Mouse (Mus musculus): ENCODE measurements around the gene Angptl2. TPM values are rescaled to one million over a fixed set of nuclear protein-coding genes. Genes with fewer than 3 reads are reported as not detected.

The Angptl2 gene
- polyA plus RNA-seq, 1 experiment: 5.6 TPM

DNA sequence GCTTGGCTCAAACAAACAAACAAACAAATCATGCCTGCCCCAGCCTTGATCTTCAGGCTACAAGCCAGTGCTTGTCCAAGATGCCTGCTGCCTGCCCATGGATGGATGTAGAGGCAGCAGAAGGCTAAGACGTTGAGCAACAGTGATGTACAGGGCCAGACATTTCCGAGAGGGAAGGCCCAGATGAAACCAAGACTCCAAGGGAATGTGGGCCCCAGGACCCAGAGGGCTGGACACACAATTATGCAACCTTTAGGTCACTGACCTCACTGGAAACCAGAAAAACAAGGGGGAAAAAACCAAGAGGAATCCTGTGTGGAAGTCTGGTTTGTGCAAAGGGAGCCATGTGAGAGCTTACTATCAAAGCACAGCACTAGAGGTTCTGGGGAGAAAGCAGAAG is 67.8 kb downstream of the Angptl2 start:
- Histone ChIP-seq H3K4me1 (ENCODE audit: control insufficient read depth, insufficient read depth, low read length) (no peaks in the 10 kb centered on the region), H3K27ac (ENCODE audit: insufficient read depth, low read length) (no peak overlapping the region), H3K9ac (ENCODE audit: low read depth, poor library complexity, severe bottlenecking) (no peak overlapping the region), H3K27me3 (ENCODE audit: control insufficient read depth, insufficient read depth, low read length, poor library complexity, severe bottlenecking) (no peaks in the 10 kb centered on the region), H3K9me3 (replicated peaks; ENCODE audit: control insufficient read depth, insufficient read depth, low read length, poor library complexity, severe bottlenecking) (no peaks in the 10 kb centered on the region), H3K36me3 (ENCODE audit: control insufficient read depth, insufficient read depth, low read length, poor library complexity, severe bottlenecking) (no peaks in the 10 kb centered on the region), H3K4me3 (ENCODE audit: low read depth, low read length) (no peak overlapping the region)
- TF ChIP-seq POLR2A (IDR thresholded peaks at IDR 0.05; ENCODE audit: insufficient read depth, low read length): no peak
- TF ChIP-seq EP300 (IDR thresholded peaks at IDR 0.05; ENCODE audit: insufficient read depth, low read depth, low read length): no peak
- TF ChIP-seq CTCF (IDR thresholded peaks at IDR 0.05; ENCODE audit: low read depth, low read length): no peak

- Histone ChIP-seq H3K9ac (ENCODE audit: low read depth, poor library complexity, severe bottlenecking) (no peak overlapping the region), H3K4me3 (ENCODE audit: low read depth, low read length) (no peak overlapping the region), H3K27me3 (ENCODE audit: control insufficient read depth, insufficient read depth, low read length, poor library complexity, severe bottlenecking) (no peaks in the 10 kb centered on the region), H3K27ac (ENCODE audit: insufficient read depth, low read length) (no peak overlapping the region), H3K9me3 (replicated peaks; ENCODE audit: control insufficient read depth, insufficient read depth, low read length, poor library complexity, severe bottlenecking) (no peaks in the 10 kb centered on the region), H3K36me3 (ENCODE audit: control insufficient read depth, insufficient read depth, low read length, poor library complexity, severe bottlenecking) (no peaks in the 10 kb centered on the region), H3K4me1 (ENCODE audit: control insufficient read depth, insufficient read depth, low read length) (no peaks in the 10 kb centered on the region)
- no peak for TF ChIP-seq POLR2A (IDR thresholded peaks at IDR 0.05; ENCODE audit: insufficient read depth, low read length)
- no peak for TF ChIP-seq EP300 (IDR thresholded peaks at IDR 0.05; ENCODE audit: insufficient read depth, low read depth, low read length)
- TF ChIP-seq CTCF (IDR thresholded peaks at IDR 0.05; ENCODE audit: low read depth, low read length): no peak
Observed at GRCm38 (mm10) chr2:33288837-33289236, 73.0 kb downstream of the Angptl2 start.

DNA sequence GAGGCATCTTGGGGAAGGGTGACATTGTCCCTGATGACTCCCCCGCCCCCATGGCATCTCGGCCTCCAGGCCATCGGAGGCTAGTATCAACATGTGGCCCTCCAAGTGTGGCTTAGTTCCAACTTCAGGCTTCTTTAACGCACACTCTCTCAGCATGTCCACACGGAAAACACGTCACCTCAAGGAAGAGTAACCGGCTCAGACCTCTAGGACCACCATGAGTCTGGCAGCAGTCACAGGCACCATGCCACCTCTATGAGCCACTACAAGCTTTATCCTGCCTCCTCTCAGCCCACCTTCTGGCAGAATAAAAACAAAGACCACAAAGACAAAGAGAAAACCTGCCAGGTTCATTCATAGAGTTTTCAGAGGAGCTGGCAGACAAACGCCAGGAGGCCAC is 74.6 kb downstream of the Angptl2 start:
- Histone ChIP-seq H3K27ac (ENCODE audit: insufficient read depth, low read length) (no peak overlapping the region), H3K4me3 (ENCODE audit: low read depth, low read length) (no peak overlapping the region), H3K36me3 (ENCODE audit: control insufficient read depth, insufficient read depth, low read length, poor library complexity, severe bottlenecking) (no peaks in the 10 kb centered on the region), H3K9ac (ENCODE audit: low read depth, poor library complexity, severe bottlenecking) (no peak overlapping the region), H3K27me3 (ENCODE audit: control insufficient read depth, insufficient read depth, low read length, poor library complexity, severe bottlenecking) (no peaks in the 10 kb centered on the region), H3K4me1 (ENCODE audit: control insufficient read depth, insufficient read depth, low read length) (no peaks in the 10 kb centered on the region), H3K9me3 (replicated peaks; ENCODE audit: control insufficient read depth, insufficient read depth, low read length, poor library complexity, severe bottlenecking) (no peaks in the 10 kb centered on the region)
- no peak for TF ChIP-seq CTCF (IDR thresholded peaks at IDR 0.05; ENCODE audit: low read depth, low read length)
- TF ChIP-seq EP300 (IDR thresholded peaks at IDR 0.05; ENCODE audit: insufficient read depth, low read depth, low read length): no peak

GRCm38 (mm10) chr2:33292057-33292456 is 76.2 kb downstream of the Angptl2 start:
- H3K9ac ChIP-seq (ENCODE audit: low read depth, poor library complexity, severe bottlenecking): no peak overlapping the region
- H3K27me3 ChIP-seq (ENCODE audit: control insufficient read depth, insufficient read depth, low read length, poor library complexity, severe bottlenecking): no peaks in the 10 kb centered on the region
- TF ChIP-seq CTCF (IDR thresholded peaks at IDR 0.05; ENCODE audit: low read depth, low read length): no peak
- TF ChIP-seq POLR2A (IDR thresholded peaks at IDR 0.05; ENCODE audit: insufficient read depth, low read length): no peak
- no peak for TF ChIP-seq EP300 (IDR thresholded peaks at IDR 0.05; ENCODE audit: insufficient read depth, low read depth, low read length)
- H3K36me3 ChIP-seq (ENCODE audit: control insufficient read depth, insufficient read depth, low read length, poor library complexity, severe bottlenecking): no peaks in the 10 kb centered on the region
- H3K9me3 ChIP-seq (replicated peaks; ENCODE audit: control insufficient read depth, insufficient read depth, low read length, poor library complexity, severe bottlenecking): no peaks in the 10 kb centered on the region
- no peak overlapping the region for H3K4me3 ChIP-seq (ENCODE audit: low read depth, low read length)
- no peak overlapping the region for H3K27ac ChIP-seq (ENCODE audit: insufficient read depth, low read length)
- no peaks in the 10 kb centered on the region for H3K4me1 ChIP-seq (ENCODE audit: control insufficient read depth, insufficient read depth, low read length)

DNA sequence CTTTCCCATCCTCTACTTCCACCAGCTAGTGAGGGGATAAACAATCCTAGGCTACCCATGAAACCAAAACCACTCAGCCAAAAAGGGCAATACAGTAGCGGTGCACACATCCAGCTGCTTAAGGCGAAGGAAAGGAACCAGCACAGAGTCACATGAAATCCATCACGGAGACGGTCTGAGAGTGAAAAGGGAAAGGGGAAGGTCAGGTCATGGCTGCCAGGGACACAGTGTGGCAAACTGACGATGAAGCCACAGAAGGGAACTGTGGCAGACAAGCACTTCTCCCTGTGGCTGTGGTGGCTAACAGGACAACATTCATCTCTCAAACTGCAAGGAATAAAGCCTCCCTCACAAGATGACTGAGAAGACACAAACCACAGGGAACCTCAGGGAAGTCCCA is 79.2 kb downstream of the Angptl2 start:
- Histone ChIP-seq H3K4me3 (ENCODE audit: low read depth, low read length) (no peak overlapping the region), H3K9me3 (replicated peaks; ENCODE audit: control insufficient read depth, insufficient read depth, low read length, poor library complexity, severe bottlenecking) (no peaks in the 10 kb centered on the region), H3K36me3 (ENCODE audit: control insufficient read depth, insufficient read depth, low read length, poor library complexity, severe bottlenecking) (no peaks in the 10 kb centered on the region), H3K9ac (ENCODE audit: low read depth, poor library complexity, severe bottlenecking) (no peak overlapping the region), H3K27me3 (ENCODE audit: control insufficient read depth, insufficient read depth, low read length, poor library complexity, severe bottlenecking) (no peaks in the 10 kb centered on the region), H3K27ac (ENCODE audit: insufficient read depth, low read length) (no peak overlapping the region), H3K4me1 (ENCODE audit: control insufficient read depth, insufficient read depth, low read length) (no peaks in the 10 kb centered on the region)
- no peak for TF ChIP-seq CTCF (IDR thresholded peaks at IDR 0.05; ENCODE audit: low read depth, low read length)
- TF ChIP-seq EP300 (IDR thresholded peaks at IDR 0.05; ENCODE audit: insufficient read depth, low read depth, low read length): no peak
- TF ChIP-seq POLR2A (IDR thresholded peaks at IDR 0.05; ENCODE audit: insufficient read depth, low read length): no peak

Other genes with a start within 250 kb of the Angptl2 start
- gene Slc2a8, start 234.0 kb upstream of the Angptl2 start, polyA plus RNA-seq (2011; ENCODE audit: insufficient read depth, insufficient read length, low read depth, missing spikeins): 7.9 and 9.0 TPM in 2 replicates
- gene Garnl3, start 84.4 kb upstream of the Angptl2 start, polyA plus RNA-seq (2011; ENCODE audit: insufficient read depth, insufficient read length, low read depth, missing spikeins): 29.1 and 29.8 TPM in 2 replicates
- gene Ralgps1, start 155.4 kb downstream of the Angptl2 start, polyA plus RNA-seq (2011; ENCODE audit: insufficient read depth, insufficient read length, low read depth, missing spikeins): 16.5 and 17.0 TPM in 2 replicates
- gene Zbtb34, start 215.3 kb downstream of the Angptl2 start, polyA plus RNA-seq (2011; ENCODE audit: insufficient read depth, insufficient read length, low read depth, missing spikeins): 20.3 and 21.4 TPM in 2 replicates

Measured in ES-Bruce4 (cell line).